Mouse (Mus musculus) lung, embryonic 14.5 days (tissue): Measurements from ENCODE around the gene Aim2. TPM values are rescaled to one million over a fixed set of nuclear protein-coding genes. Genes with fewer than 3 reads are reported as not detected.

Experiments used
- ATAC-seq: fragments of 200-750 bp; cut with Nextera tagmentation; 2 replicates; pipeline ENCODE4 v1.8.0; 2017; ENCODE audit warnings: mild to moderate bottlenecking, moderate TSS enrichment, moderate library complexity; ENCODE audit not compliant: insufficient read depth
- DNase-seq: peaks from one replicate; pipeline ENCODE4 v3.0.0-alpha.2; 2015
- H3K27ac ChIP-seq: fragments of 300-500 bp; sonication (generic); 2 replicates; pipeline ENCODE4 v1.5.1; 2014; ENCODE audit warnings: low read depth, mild to moderate bottlenecking, moderate library complexity
- H3K27me3 ChIP-seq: fragments of 300-500 bp; sonication (generic); 2 replicates; pipeline ENCODE4 v1.6.1; 2014; ENCODE audit warnings: low read length, control low read depth; ENCODE audit not compliant: insufficient read depth
- H3K36me3 ChIP-seq: fragments of 300-500 bp; sonication (generic); 2 replicates; pipeline ENCODE4 v1.6.1; 2014; ENCODE audit warnings: control low read depth; ENCODE audit not compliant: insufficient read depth
- H3K4me1 ChIP-seq: fragments of 300-500 bp; sonication (generic); 2 replicates; pipeline ENCODE4 v1.6.1; 2014; ENCODE audit warnings: antibody characterized with exemption, control low read depth; ENCODE audit not compliant: insufficient read depth
- H3K4me2 ChIP-seq: fragments of 300-500 bp; sonication (generic); 2 replicates; pipeline ENCODE4 v1.6.1; 2014; ENCODE audit warnings: mild to moderate bottlenecking
- H3K4me3 ChIP-seq: fragments of 300-500 bp; sonication (generic); 2 replicates; pipeline ENCODE4 v1.5.1; 2014; ENCODE audit warnings: low read depth, low read length
- H3K9ac ChIP-seq: fragments of 300-500 bp; sonication (generic); 2 replicates; pipeline ENCODE4 v1.6.1; 2014
- H3K9me3 ChIP-seq: fragments of 300-500 bp; sonication (generic); 2 replicates; pipeline ENCODE4 v1.6.1; 2016; ENCODE audit warnings: low read depth, low read length, control low read depth
- CTCF ChIP-seq: IDR thresholded peaks from 2 replicates; pipeline ENCODE4 v1.5.1; 2016; ENCODE audit warnings: antibody characterized with exemption, low read depth
- WGBS: fragments of 180-500 bp; shearing (Covaris S2); extraction: QIAGEN DNeasy Blood & Tissue Kit; methylation state at CpG from one replicate; pipeline ENCODE4 v1.1.7; 2014; 5-methylcytosine and 5-hydroxymethylcytosine counted together
- polyA plus RNA-seq: library from polyadenylated mRNA; unstranded; fragments of >200 nt; fragmentation: Nextera tagmentation; extraction: Ambion mirVana; gene quantifications from 2 replicates; pipeline ENCODE4 v1.2.1, GENCODE M21; 2014

Gene Aim2
- polyA plus RNA-seq, 1 experiment from 2014 or later, result 0.92 TPM

- TF ChIP-seq CTCF, result no peak
- DNase-seq, result no peak
- H3K4me3 ChIP-seq, result no peak overlapping the region
- H3K27me3 ChIP-seq, result no peaks in the 10 kb centered on the region
- no peaks in the 10 kb centered on the region for H3K9me3 ChIP-seq
- no peaks in the 10 kb centered on the region for H3K4me1 ChIP-seq
- 63% methylated on average over 4 of the region's 4 CpGs for whole genome bisulfite sequencing
- no peak overlapping the region for H3K27ac ChIP-seq
- ATAC-seq, result no peak
- no peaks in the 10 kb centered on the region for H3K36me3 ChIP-seq
- H3K9ac ChIP-seq, result no peak overlapping the region
- no peak overlapping the region for H3K4me2 ChIP-seq
Observed at GRCm38 (mm10) chr1:173359590-173360290, 9.1 kb downstream of the Aim2 start.

- Histone ChIP-seq H3K9me3 (no peaks in the 10 kb centered on the region), H3K4me3 (no peak overlapping the region), H3K9ac (no peak overlapping the region), H3K27ac (no peak overlapping the region), H3K4me1 (0 out of 2 replicates have a peak, but pooled peaks cover 2% of the 10 kb centered on the region), H3K27me3 (peaks cover 13% of the 10 kb centered on the region; the same call in 1 of the 2 replicates), H3K4me2 (no peak overlapping the region), H3K36me3 (no peaks in the 10 kb centered on the region)
- peak; percentile 87 for DNase-seq
- TF ChIP-seq CTCF, result no peak
- WGBS, result 28% methylated on average over 6 of the region's 6 CpGs
- ATAC-seq, result peak; percentile 54; the same call in 1 of the 2 replicates
Observed at GRCm38 (mm10) chr1:173361651-173362050, 11.0 kb downstream of the Aim2 start.

- no peak for TF ChIP-seq CTCF
Observed at GRCm38 (mm10) chr1:173363436-173363835, 12.8 kb downstream of the Aim2 start.

GRCm38 (mm10) chr1:173364125-173364800 is 13.6 kb downstream of the Aim2 start:
- H3K36me3 ChIP-seq, result no peaks in the 10 kb centered on the region
- no peak overlapping the region for H3K9ac ChIP-seq
- no peak overlapping the region for H3K27ac ChIP-seq
- no peak overlapping the region for H3K4me2 ChIP-seq
- no peak for TF ChIP-seq CTCF
- DNase-seq (no peak), ATAC-seq (no peak)
- WGBS, result 77% methylated on average over 4 of the region's 4 CpGs
- no peak overlapping the region for H3K4me3 ChIP-seq
- H3K9me3 ChIP-seq, result no peaks in the 10 kb centered on the region
- 0 out of 2 replicates have a peak, but pooled peaks cover 3% of the 10 kb centered on the region for H3K4me1 ChIP-seq
- peaks cover 24% of the 10 kb centered on the region for H3K27me3 ChIP-seq

More at GRCm38 (mm10) chr1:173363436-173363835, 12.8 kb downstream of the Aim2 start:
- no peak for DNase-seq
- WGBS, result 84% methylated on average over 2 of the region's 2 CpGs
- 0 out of 2 replicates have a peak, but pooled peaks cover 3% of the 10 kb centered on the region for H3K4me1 ChIP-seq
- no peak for ATAC-seq
- no peak overlapping the region for H3K27ac ChIP-seq
- H3K9me3 ChIP-seq, result no peaks in the 10 kb centered on the region
- peaks cover 24% of the 10 kb centered on the region for H3K27me3 ChIP-seq
- no peak overlapping the region for H3K4me2 ChIP-seq
- no peak overlapping the region for H3K4me3 ChIP-seq
- no peak overlapping the region for H3K9ac ChIP-seq
- H3K36me3 ChIP-seq, result no peaks in the 10 kb centered on the region

GRCm38 (mm10) chr1:173365970-173366409 is 15.3 kb downstream of the Aim2 start:
- Histone ChIP-seq H3K36me3 (no peaks in the 10 kb centered on the region), H3K4me3 (peak overlapping the region; percentile 50; the same call in 1 of the 2 replicates), H3K9me3 (no peaks in the 10 kb centered on the region), H3K27me3 (peaks cover 24% of the 10 kb centered on the region), H3K4me2 (peak overlapping the region; percentile 90), H3K9ac (no peak overlapping the region), H3K4me1 (0 out of 2 replicates have a peak, but pooled peaks cover 3% of the 10 kb centered on the region), H3K27ac (no peak overlapping the region)
- DNase-seq (no peak), ATAC-seq (peak; percentile 28; the same call in 1 of the 2 replicates)
- TF ChIP-seq CTCF, result no peak
- 2% methylated on average over 13 of the region's 13 CpGs for WGBS

GRCm38 (mm10) chr1:173366701-173367355 is 16.1 kb downstream of the Aim2 start:
- WGBS, result under 1% methylated on average over 31 of the region's 31 CpGs
- peak overlapping the region; percentile 90 for H3K4me2 ChIP-seq
- no peak overlapping the region for H3K27ac ChIP-seq
- peaks cover 24% of the 10 kb centered on the region for H3K27me3 ChIP-seq
- DNase-seq, result peak; percentile 12
- 0 out of 2 replicates have a peak, but pooled peaks cover 3% of the 10 kb centered on the region for H3K4me1 ChIP-seq
- no peak for TF ChIP-seq CTCF
- H3K9ac ChIP-seq, result peak overlapping the region; percentile 38
- H3K36me3 ChIP-seq, result no peaks in the 10 kb centered on the region
- peak; percentile 67 for ATAC-seq
- peak overlapping the region; percentile 50 for H3K4me3 ChIP-seq
- no peaks in the 10 kb centered on the region for H3K9me3 ChIP-seq
